Mouse (Mus musculus): ENCODE measurements around the gene Elk3. TPM values are rescaled to one million over a fixed set of nuclear protein-coding genes. Genes with fewer than 3 reads are reported as not detected.

Gene Elk3
- polyA plus RNA-seq, 1 experiment from 2014 or later: 37.6 TPM

DNA sequence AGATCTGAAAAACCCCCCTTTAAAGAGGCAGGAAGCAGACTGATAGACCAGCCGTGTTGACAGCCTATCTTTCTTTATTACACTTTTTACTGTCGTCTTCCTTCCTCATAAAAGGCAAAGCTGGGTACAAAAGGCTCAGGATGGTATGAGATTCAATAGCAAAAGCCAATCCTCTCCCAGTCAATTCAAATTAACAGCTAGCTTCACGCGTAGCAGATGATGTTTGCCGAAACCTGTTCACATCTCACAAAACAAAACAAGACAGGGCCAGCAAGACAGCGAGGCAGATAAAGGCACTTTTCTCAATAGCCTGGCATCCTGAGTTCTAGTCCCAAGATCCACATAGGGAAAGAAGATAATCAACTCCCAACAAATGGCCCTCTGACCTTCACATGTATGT is 21.5 kb downstream of the Elk3 start:
- no peaks in the 10 kb centered on the region for H3K9me3 ChIP-seq
- peaks cover 9% of the 10 kb centered on the region for H3K36me3 ChIP-seq
- H3K27ac ChIP-seq: no peak overlapping the region
- 89% methylated on average over 6 of the region's 6 CpGs for WGBS
- no peak overlapping the region for H3K9ac ChIP-seq
- H3K4me1 ChIP-seq: peaks cover 11% of the 10 kb centered on the region
- no peaks in the 10 kb centered on the region for H3K27me3 ChIP-seq
- no peak overlapping the region for H3K4me3 ChIP-seq
- H3K4me2 ChIP-seq (replicated peaks): no peak overlapping the region
- ATAC-seq (ENCODE audit: insufficient number of reproducible peaks, insufficient read depth, low FRiP score, low TSS enrichment): no peak

DNA sequence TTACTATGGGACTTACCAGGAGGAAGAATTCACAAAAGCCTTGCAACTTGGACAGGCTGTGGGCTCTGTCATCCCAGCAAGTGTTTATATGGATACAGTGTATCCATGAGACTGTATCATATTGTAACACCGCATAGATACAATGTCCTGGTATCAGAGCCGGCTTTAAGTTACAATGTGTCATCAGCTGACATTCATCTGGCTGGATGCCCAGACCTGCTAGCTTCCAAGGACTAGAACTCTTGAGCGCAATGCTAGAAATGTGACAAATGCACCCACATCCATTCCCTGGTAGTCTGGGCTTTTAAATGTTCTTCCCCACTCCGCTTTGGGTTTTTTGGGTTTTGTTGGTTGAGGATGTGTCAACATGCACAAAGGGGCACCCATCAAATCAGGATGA is 22.6 kb downstream of the Elk3 start:
- Histone ChIP-seq H3K4me1 (0 out of 2 replicates have a peak, but pooled peaks cover 3% of the 10 kb centered on the region), H3K9me3 (no peaks in the 10 kb centered on the region), H3K27ac (no peak overlapping the region), H3K4me2 (replicated peaks) (no peak overlapping the region), H3K4me3 (no peak overlapping the region), H3K27me3 (no peaks in the 10 kb centered on the region), H3K36me3 (peaks cover 20% of the 10 kb centered on the region), H3K9ac (no peak overlapping the region)
- no peak for ATAC-seq (ENCODE audit: insufficient number of reproducible peaks, insufficient read depth, low FRiP score, low TSS enrichment)
- 87% methylated on average over 4 of the region's 4 CpGs for WGBS

DNA sequence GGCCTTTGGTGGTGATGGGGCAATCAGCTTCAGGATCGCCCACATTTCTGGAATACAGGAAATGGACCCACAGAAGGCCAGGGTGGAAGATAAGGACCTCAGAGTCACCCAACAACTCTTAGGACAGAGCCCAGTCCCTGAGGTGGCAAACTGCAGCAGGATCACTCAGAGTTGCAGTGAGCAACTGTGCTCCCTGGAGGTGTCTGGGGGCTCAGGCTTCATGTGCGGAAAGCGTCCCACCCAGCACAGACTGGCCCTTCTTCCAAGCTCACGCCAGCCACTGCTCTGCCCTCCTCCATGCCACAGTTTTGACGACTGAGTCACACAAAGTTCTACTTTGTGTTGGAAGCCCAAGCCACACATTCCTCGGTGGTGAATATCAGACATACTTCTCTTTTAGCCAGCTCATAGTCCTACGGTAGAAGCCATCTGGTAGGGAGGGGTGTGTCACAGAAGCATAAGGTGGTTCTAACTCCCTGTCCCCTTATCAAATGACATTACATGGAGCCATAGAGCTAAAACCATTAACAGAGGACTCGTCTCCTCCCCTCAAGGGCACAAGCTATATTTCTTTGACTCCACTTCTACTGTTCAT is 23.3 kb downstream of the Elk3 start:
- no peaks in the 10 kb centered on the region for H3K9me3 ChIP-seq
- no peak overlapping the region for H3K9ac ChIP-seq
- H3K36me3 ChIP-seq: peaks cover 22% of the 10 kb centered on the region
- no peak overlapping the region for H3K4me3 ChIP-seq
- ATAC-seq (ENCODE audit: insufficient number of reproducible peaks, insufficient read depth, low FRiP score, low TSS enrichment): no peak
- no peak overlapping the region for H3K27ac ChIP-seq
- 88% methylated on average over 8 of the region's 8 CpGs for WGBS
- H3K27me3 ChIP-seq: no peaks in the 10 kb centered on the region
- H3K4me2 ChIP-seq (replicated peaks): no peak overlapping the region
- 0 out of 2 replicates have a peak, but pooled peaks cover 3% of the 10 kb centered on the region for H3K4me1 ChIP-seq

DNA sequence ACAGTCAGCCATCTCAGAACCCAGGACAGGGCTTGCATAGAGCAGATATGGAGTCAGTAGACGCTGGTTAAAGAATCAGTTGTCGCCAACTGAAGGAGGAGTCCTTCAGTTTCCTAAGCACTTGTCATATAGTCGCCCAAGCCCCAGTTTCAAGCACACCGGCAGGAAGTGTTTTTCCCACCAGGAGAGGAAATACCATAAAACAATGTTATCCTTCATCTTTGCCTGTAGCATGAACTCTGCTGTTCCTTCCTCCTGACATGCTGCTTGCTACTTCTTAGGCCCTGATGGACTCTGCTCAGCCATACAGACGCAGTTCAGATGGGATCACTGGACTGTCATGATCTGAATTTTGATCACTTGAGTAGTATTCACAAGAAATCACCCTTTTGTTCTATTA is 25.4 kb downstream of the Elk3 start:
- Histone ChIP-seq H3K9ac (no peak overlapping the region), H3K27ac (no peak overlapping the region), H3K36me3 (peaks cover 39% of the 10 kb centered on the region), H3K4me2 (replicated peaks) (no peak overlapping the region), H3K27me3 (no peaks in the 10 kb centered on the region), H3K9me3 (no peaks in the 10 kb centered on the region), H3K4me3 (no peak overlapping the region), H3K4me1 (0 out of 2 replicates have a peak, but pooled peaks cover 3% of the 10 kb centered on the region)
- WGBS: 75% methylated on average over 5 of the region's 5 CpGs
- no peak for ATAC-seq (ENCODE audit: insufficient number of reproducible peaks, insufficient read depth, low FRiP score, low TSS enrichment)

DNA sequence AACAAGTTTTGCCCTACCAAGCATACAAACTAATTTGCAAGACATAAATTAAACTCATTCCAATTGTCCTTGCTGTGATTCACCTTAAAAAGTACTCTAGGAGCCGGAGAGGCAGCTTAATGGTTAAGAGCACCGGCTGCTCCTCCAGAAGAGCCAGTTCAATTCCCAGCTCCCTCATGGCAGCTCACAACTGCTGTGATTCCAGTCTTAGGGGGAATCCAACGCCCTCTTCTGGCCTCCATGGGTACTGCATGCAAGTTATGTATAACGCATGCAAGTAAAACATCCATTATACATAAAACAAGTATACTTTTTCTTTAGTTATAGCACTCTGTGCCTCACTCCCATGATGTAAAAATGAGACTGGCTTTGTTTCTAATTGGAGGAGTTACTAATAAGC is 27.7 kb downstream of the Elk3 start:
- H3K9me3 ChIP-seq: no peaks in the 10 kb centered on the region
- 0 out of 2 replicates have a peak, but pooled peaks cover 3% of the 10 kb centered on the region for H3K4me1 ChIP-seq

DNA sequence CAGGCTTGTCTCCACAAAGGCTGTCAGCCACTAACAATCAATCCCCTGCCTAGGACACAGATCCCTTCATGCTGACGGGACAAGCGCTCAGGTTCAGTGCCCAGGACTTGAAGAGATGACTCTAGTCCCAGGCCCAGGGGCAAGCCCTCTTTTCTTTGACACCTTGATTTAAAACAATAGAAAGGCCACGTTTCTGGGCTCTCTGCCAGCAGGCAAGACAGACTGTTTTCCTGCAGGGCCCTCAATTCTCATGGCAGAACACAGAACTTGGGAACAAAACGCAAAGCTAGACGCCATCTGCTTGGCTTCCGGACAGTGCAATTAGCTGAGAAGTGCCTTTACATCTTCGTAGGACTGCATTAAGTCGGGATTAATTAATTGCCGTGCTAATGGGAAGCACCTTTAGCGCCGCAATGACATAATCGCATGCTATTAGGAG is 28.4 kb downstream of the Elk3 start:
- Histone ChIP-seq H3K9me3 (no peaks in the 10 kb centered on the region), H3K36me3 (peaks cover 51% of the 10 kb centered on the region), H3K4me3 (no peak overlapping the region), H3K4me1 (0 out of 2 replicates have a peak, but pooled peaks cover 3% of the 10 kb centered on the region), H3K27ac (0 out of 2 replicates have a peak overlapping the region, but pooled peaks have one; percentile 17), H3K27me3 (no peaks in the 10 kb centered on the region), H3K9ac (no peak overlapping the region), H3K4me2 (replicated peaks) (no peak overlapping the region)
- 61% methylated on average over 12 of the region's 12 CpGs for WGBS
- ATAC-seq (ENCODE audit: insufficient number of reproducible peaks, insufficient read depth, low FRiP score, low TSS enrichment): no peak

More for the DNA sequence above, 27.7 kb downstream of the Elk3 start:
- Histone ChIP-seq H3K36me3 (peaks cover 53% of the 10 kb centered on the region), H3K27me3 (no peaks in the 10 kb centered on the region), H3K4me3 (no peak overlapping the region), H3K27ac (no peak overlapping the region), H3K4me2 (replicated peaks) (no peak overlapping the region), H3K9ac (no peak overlapping the region)
- 71% methylated on average over 4 of the region's 4 CpGs for WGBS
- no peak for ATAC-seq (ENCODE audit: insufficient number of reproducible peaks, insufficient read depth, low FRiP score, low TSS enrichment)

DNA sequence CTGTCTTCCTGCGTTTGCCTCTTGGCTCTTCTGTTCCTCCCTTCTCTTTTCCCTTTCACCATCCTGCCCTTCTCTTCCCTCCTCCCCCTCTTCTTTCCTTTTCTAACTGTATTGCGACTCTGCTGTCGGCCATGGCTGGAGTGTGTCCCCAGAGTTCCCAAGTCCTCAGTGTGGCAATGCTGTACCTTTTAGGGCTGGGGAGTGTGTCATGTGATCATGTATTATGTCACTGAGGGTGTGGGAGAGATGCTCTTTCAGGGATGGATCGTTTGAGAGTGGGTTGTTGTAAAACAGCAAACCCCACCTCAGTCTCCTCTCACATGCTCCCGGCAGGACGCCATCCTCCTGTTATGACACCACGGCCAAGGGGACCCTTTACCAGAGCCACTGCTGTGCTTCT is 29.8 kb downstream of the Elk3 start:
- Histone ChIP-seq H3K36me3 (peaks cover 48% of the 10 kb centered on the region), H3K4me3 (no peak overlapping the region), H3K4me1 (peaks cover 17% of the 10 kb centered on the region), H3K27ac (no peak overlapping the region), H3K4me2 (replicated peaks) (no peak overlapping the region), H3K9me3 (no peaks in the 10 kb centered on the region), H3K9ac (no peak overlapping the region), H3K27me3 (no peaks in the 10 kb centered on the region)
- ATAC-seq (ENCODE audit: insufficient number of reproducible peaks, insufficient read depth, low FRiP score, low TSS enrichment): no peak
- 84% methylated on average over 7 of the region's 7 CpGs for WGBS

DNA sequence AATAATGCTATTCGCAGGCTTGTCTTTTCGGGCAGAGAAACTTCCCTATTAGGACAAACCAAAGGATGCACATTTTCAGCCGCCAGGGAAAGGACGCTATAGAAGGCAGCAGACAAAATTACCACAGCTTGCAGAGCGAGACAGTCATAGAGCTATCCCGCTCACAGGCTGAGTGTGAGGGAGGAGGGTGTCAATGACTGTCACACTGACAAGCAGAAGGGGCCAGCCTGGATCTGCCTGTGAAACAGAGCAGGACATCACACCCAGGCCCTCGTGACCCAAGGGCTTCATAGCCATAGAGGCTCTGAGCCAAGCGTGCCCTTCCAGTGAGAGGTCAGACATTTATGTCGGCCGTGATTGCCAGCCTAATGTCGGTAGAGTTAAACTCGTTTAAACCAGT is 30.3 kb downstream of the Elk3 start:
- no peaks in the 10 kb centered on the region for H3K9me3 ChIP-seq
- no peak for ATAC-seq (ENCODE audit: insufficient number of reproducible peaks, insufficient read depth, low FRiP score, low TSS enrichment)
- H3K36me3 ChIP-seq: peaks cover 52% of the 10 kb centered on the region
- no peak overlapping the region for H3K4me3 ChIP-seq
- H3K4me2 ChIP-seq (replicated peaks): no peak overlapping the region
- no peak overlapping the region for H3K9ac ChIP-seq
- 81% methylated on average over 12 of the region's 12 CpGs for WGBS
- H3K4me1 ChIP-seq: peaks cover 16% of the 10 kb centered on the region
- H3K27ac ChIP-seq: no peak overlapping the region
- H3K27me3 ChIP-seq: no peaks in the 10 kb centered on the region

DNA sequence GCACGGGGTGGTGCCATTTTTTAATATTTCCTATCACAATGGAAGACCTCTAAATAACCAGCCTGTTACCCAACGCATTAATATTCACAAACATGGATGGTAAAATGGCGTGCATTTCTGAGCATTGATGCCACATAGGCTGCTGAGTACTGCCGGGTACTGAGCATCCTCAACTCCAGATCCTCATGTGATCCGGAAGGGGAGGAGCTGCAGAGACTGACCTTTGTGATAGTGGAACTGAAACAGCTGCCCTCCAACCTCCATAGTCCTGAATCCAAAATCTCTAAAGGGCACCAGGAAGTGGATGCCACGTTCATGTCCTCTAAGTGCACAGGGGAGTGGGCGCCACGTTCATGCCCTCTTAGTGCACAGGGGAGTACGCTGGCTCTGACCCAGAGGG is 31.9 kb downstream of the Elk3 start:
- H3K27me3 ChIP-seq: no peaks in the 10 kb centered on the region
- peaks cover 45% of the 10 kb centered on the region for H3K36me3 ChIP-seq
- ATAC-seq (ENCODE audit: insufficient number of reproducible peaks, insufficient read depth, low FRiP score, low TSS enrichment): no peak
- H3K4me3 ChIP-seq: no peak overlapping the region
- H3K27ac ChIP-seq: no peak overlapping the region
- H3K4me2 ChIP-seq (replicated peaks): no peak overlapping the region
- H3K9ac ChIP-seq: no peak overlapping the region
- H3K4me1 ChIP-seq: peaks cover 30% of the 10 kb centered on the region
- WGBS: 91% methylated on average over 9 of the region's 9 CpGs
- H3K9me3 ChIP-seq: no peaks in the 10 kb centered on the region

DNA sequence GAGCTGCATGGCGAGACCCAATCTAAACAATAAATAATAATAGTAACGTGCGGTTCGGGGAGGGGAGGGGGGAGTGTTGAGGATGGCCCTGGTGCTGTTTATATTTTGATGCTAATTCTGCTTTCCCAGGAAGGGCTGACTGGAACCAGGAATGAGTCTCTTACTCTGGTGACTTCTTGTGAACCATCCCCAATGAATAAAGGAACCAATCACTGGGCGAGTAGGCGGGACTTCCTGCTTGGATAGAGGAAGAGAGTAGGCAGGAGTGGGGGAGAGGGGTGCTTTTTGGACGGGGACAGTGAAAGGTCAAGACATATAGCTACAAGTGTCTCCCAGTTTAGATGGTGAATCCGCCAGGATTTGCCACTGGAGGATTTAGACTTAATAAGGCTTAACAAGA is 32.6 kb downstream of the Elk3 start:
- no peak overlapping the region for H3K4me2 ChIP-seq (replicated peaks)
- peaks cover 38% of the 10 kb centered on the region for H3K36me3 ChIP-seq
- H3K27me3 ChIP-seq: no peaks in the 10 kb centered on the region
- no peak overlapping the region for H3K27ac ChIP-seq
- 84% methylated on average over 8 of the region's 8 CpGs for WGBS
- peaks cover 30% of the 10 kb centered on the region for H3K4me1 ChIP-seq
- no peak overlapping the region for H3K4me3 ChIP-seq
- no peak for ATAC-seq (ENCODE audit: insufficient number of reproducible peaks, insufficient read depth, low FRiP score, low TSS enrichment)
- H3K9ac ChIP-seq: no peak overlapping the region
- H3K9me3 ChIP-seq: no peaks in the 10 kb centered on the region

DNA sequence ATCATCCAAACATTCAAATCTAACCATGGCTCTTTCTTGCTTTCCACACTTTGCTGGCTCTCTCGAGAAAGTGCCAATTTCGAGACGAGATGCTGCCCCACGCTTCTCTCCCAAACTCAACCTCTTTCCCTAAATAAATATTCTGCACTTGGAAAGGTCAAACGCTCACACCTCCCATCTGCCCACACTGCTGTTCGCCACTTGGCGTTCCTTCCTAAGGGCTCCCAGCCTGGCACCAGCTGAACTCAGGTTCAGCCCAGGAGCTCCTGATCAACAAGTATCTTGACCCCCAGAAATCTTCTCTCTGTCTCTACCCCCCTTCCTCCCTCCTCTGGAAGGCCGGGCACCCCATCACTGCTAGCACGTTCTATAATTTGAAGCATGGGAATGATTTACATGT is 34.1 kb downstream of the Elk3 start:
- no peak overlapping the region for H3K27ac ChIP-seq

DNA sequence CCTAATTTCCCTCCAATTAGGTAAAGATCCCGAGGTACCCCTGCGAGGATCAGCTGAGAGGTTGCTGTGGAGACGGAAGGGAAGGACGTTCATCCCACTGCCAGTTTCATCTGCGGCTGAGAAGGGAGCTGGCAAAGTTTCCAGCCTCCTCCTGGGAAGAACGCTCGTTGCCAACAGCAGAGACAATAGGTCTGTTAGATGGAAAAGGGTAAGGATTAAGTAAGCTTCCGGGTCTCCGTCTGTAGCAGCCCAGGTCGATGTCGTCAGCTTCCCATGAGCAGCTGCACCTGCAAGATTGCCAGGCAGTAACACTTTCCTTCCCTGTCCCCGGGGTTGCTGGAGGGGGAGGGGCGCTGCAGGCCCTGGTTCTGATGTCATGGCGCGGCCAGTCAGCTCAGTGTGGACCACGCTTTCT is 34.6 kb downstream of the Elk3 start:
- Histone ChIP-seq H3K27ac (peak overlapping the region; percentile 17; the same call in 1 of the 2 replicates), H3K4me3 (no peak overlapping the region), H3K9me3 (no peaks in the 10 kb centered on the region), H3K36me3 (peaks cover 27% of the 10 kb centered on the region), H3K9ac (no peak overlapping the region), H3K27me3 (no peaks in the 10 kb centered on the region), H3K4me2 (replicated peaks) (peak overlapping the region; percentile 18), H3K4me1 (peaks cover 31% of the 10 kb centered on the region)
- WGBS: 16% methylated on average over 16 of the region's 16 CpGs
- ATAC-seq (ENCODE audit: insufficient number of reproducible peaks, insufficient read depth, low FRiP score, low TSS enrichment): no peak

More for the DNA sequence above, 34.1 kb downstream of the Elk3 start:
- 61% methylated on average over 9 of the region's 9 CpGs for WGBS
- Histone ChIP-seq H3K27me3 (no peaks in the 10 kb centered on the region), H3K9ac (no peak overlapping the region), H3K4me3 (no peak overlapping the region), H3K9me3 (no peaks in the 10 kb centered on the region), H3K36me3 (peaks cover 32% of the 10 kb centered on the region), H3K4me2 (replicated peaks) (no peak overlapping the region), H3K4me1 (peaks cover 30% of the 10 kb centered on the region)
- ATAC-seq (ENCODE audit: insufficient number of reproducible peaks, insufficient read depth, low FRiP score, low TSS enrichment): no peak

All from embryonic facial prominence, embryonic 12.5 days (tissue).